Mouse (Mus musculus) small intestine, adult 2 months (tissue): ENCODE results near the gene Ap2a2.

Experiments
- CTCF ChIP-seq: fragments of 200-500 bp; IDR thresholded peaks from 2 replicates; pipeline ENCODE4 v1.5.1; 2012; ENCODE audit warnings: low read depth, mild to moderate bottlenecking, control low read depth, inconsistent platforms, low read length, moderate library complexity, mixed read lengths; ENCODE audit not compliant: insufficient replicate concordance, insufficient read length; ENCODE audit errors: extremely low read depth
- POLR2A ChIP-seq: fragments of 200-500 bp; IDR thresholded peaks from 2 replicates; pipeline ENCODE4 v1.6.1; 2012; ENCODE audit warnings: low read depth, mild to moderate bottlenecking, control low read depth, inconsistent platforms, low read length, moderate library complexity

DNA sequence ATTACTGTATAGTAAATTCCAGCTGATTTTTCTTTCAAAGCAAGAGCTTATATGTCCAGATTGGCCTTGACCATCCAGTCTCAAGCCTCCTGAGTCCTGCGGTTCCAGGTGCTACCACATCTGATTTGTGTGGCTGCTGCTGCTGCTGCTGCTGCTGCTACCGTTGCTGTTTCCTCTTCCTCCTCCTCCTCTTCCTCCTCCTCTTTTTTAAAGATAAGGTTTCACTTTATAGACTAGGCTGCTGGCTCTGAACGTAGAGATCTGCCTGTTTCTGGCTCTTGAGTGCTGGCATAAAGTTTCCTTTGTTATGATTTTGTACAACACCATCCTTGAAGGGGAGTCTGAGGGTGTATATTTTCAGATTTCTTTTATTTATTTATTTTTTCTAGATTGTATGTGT lies 12.1 kb downstream of the Ap2a2 start:
- TF ChIP-seq CTCF (no peak), POLR2A (no peak)
